Mouse (Mus musculus) kidney, embryonic 14.5 days (tissue): ENCODE measurements at regions not wholly inside any gene's neighbourhood (a gene's known extent, or its start where the extent isn't known, plus 50 kb on each side); places are given as distances from the start of the nearest gene placed in this dataset.

Experiments used
- ATAC-seq: fragments of 200-750 bp; cut with Nextera tagmentation; 2 replicates; pipeline ENCODE4 v1.8.0; 2017; ENCODE audit warnings: moderate number of reproducible peaks, mild to moderate bottlenecking, moderate TSS enrichment, moderate library complexity; ENCODE audit not compliant: low FRiP score, low TSS enrichment
- H3K27ac ChIP-seq: fragments of 300-500 bp; sonication (generic); 2 replicates; pipeline ENCODE4 v1.5.1; 2014; ENCODE audit warnings: low read depth, mild to moderate bottlenecking, low read length, moderate library complexity, mixed read lengths
- H3K27me3 ChIP-seq: fragments of 300-500 bp; sonication (generic); 2 replicates; pipeline ENCODE4 v1.6.1; 2014; ENCODE audit warnings: mild to moderate bottlenecking, low read length; ENCODE audit not compliant: control insufficient read depth, insufficient read depth
- H3K36me3 ChIP-seq: fragments of 300-500 bp; sonication (generic); 2 replicates; pipeline ENCODE4 v1.6.1; 2014; ENCODE audit warnings: low read length, mixed read lengths; ENCODE audit not compliant: control insufficient read depth, insufficient read depth
- H3K4me1 ChIP-seq: fragments of 300-500 bp; sonication (generic); 2 replicates; pipeline ENCODE4 v1.6.1; 2014; ENCODE audit warnings: low read length, mixed read lengths; ENCODE audit not compliant: control insufficient read depth, insufficient read depth
- H3K4me2 ChIP-seq: fragments of 300-500 bp; sonication (generic); replicated peaks from 2 replicates; pipeline ENCODE4 v1.6.1; 2014; ENCODE audit warnings: low read depth, mild to moderate bottlenecking, low read length
- H3K4me3 ChIP-seq: fragments of 300-500 bp; sonication (generic); 2 replicates; pipeline ENCODE4 v1.5.1; 2014; ENCODE audit warnings: mild to moderate bottlenecking, low read length
- H3K9ac ChIP-seq: fragments of 300-500 bp; sonication (generic); 2 replicates; pipeline ENCODE4 v1.6.1; 2014; ENCODE audit warnings: low read depth, mild to moderate bottlenecking, low read length, moderate library complexity
- H3K9me3 ChIP-seq: fragments of 300-500 bp; sonication (generic); 2 replicates; pipeline ENCODE4 v1.6.1; 2016; ENCODE audit warnings: low read length; ENCODE audit not compliant: control insufficient read depth
- WGBS: fragments of 180-500 bp; shearing (Covaris S2); extraction: QIAGEN DNeasy Blood & Tissue Kit; methylation state at CpG from one replicate; pipeline ENCODE4 v1.1.7; 2014; 5-methylcytosine and 5-hydroxymethylcytosine counted together

- no peak overlapping the region for H3K4me3 ChIP-seq
- no peak overlapping the region for H3K27ac ChIP-seq
- 59% methylated on average over 6 of the region's 6 CpGs for WGBS
- no peaks in the 10 kb centered on the region for H3K9me3 ChIP-seq
- H3K27me3 ChIP-seq, result no peaks in the 10 kb centered on the region
- H3K36me3 ChIP-seq, result no peaks in the 10 kb centered on the region
- no peak overlapping the region for H3K9ac ChIP-seq
- peaks cover 4% of the 10 kb centered on the region; the same call in 1 of the 2 replicates for H3K4me1 ChIP-seq
- ATAC-seq, result 0 out of 2 replicates have a peak, but pooled peaks have one; percentile 24
- no peak overlapping the region; the same call in 1 of the 2 replicates for H3K4me2 ChIP-seq
Observed at GRCm38 (mm10) chr11:89209072-89209471, 93.1 kb downstream of the Nog start.

- no peak overlapping the region for H3K4me3 ChIP-seq
- no peaks in the 10 kb centered on the region for H3K36me3 ChIP-seq
- no peak for ATAC-seq
- peaks cover 4% of the 10 kb centered on the region; the same call in 1 of the 2 replicates for H3K4me1 ChIP-seq
- H3K9ac ChIP-seq, result no peak overlapping the region
- H3K27ac ChIP-seq, result no peak overlapping the region
- H3K4me2 ChIP-seq, result no peak overlapping the region
- H3K27me3 ChIP-seq, result no peaks in the 10 kb centered on the region
- 47% methylated on average over 3 of the region's 3 CpGs for WGBS
- H3K9me3 ChIP-seq, result no peaks in the 10 kb centered on the region
Observed at GRCm38 (mm10) chr11:89206788-89207187, 95.3 kb downstream of the Nog start.

DNA sequence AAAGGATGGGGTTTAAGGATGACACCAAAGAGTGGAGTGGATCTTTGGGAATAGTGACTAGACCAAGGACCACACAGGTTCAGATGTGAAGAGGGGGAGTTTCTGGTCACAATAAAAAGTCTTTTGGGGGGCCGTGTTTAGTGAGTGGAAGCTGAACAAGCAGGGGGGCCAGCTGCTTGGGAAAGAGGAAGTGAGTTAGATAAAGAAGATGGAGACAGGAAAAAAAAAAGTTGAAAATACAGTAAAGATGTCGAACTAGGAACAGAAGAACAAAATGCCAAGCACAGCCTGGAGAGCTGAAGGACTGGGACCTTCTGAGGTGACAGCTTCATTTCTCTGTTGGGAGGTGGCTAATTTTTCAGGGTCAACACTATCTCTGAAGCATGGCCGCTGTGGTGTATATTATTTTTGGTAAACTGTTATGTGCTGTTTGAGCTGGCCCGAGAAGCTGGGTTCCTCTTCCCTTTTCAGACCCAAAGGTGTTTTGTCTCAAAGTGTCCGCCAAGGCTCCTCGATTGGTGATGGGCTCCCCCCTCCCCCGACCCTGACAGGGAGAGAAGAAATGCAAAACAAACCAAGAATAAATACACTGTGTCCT is 97.1 kb downstream of the Nog start:
- ATAC-seq, result no peak
- Histone ChIP-seq H3K4me1 (peaks cover 4% of the 10 kb centered on the region; the same call in 1 of the 2 replicates), H3K36me3 (no peaks in the 10 kb centered on the region), H3K4me3 (no peak overlapping the region), H3K27me3 (no peaks in the 10 kb centered on the region), H3K9ac (no peak overlapping the region), H3K9me3 (no peaks in the 10 kb centered on the region), H3K27ac (no peak overlapping the region), H3K4me2 (no peak overlapping the region)
- 70% methylated on average over 7 of the region's 7 CpGs for WGBS

- Histone ChIP-seq H3K4me1 (no peaks in the 10 kb centered on the region), H3K9ac (no peak overlapping the region), H3K27ac (no peak overlapping the region), H3K4me3 (no peak overlapping the region), H3K36me3 (no peaks in the 10 kb centered on the region), H3K27me3 (no peaks in the 10 kb centered on the region), H3K9me3 (no peaks in the 10 kb centered on the region), H3K4me2 (no peak overlapping the region)
- WGBS, result 95% methylated on average over 3 of the region's 3 CpGs
- no peak for ATAC-seq
Observed at GRCm38 (mm10) chr11:89200458-89200857, 101.7 kb downstream of the Nog start.

GRCm38 (mm10) chr11:89192815-89193214 is 109.3 kb downstream of the Nog start:
- no peak for ATAC-seq
- H3K4me1 ChIP-seq, result no peaks in the 10 kb centered on the region
- H3K4me2 ChIP-seq, result no peak overlapping the region
- H3K9me3 ChIP-seq, result no peaks in the 10 kb centered on the region
- no peaks in the 10 kb centered on the region for H3K36me3 ChIP-seq
- no peak overlapping the region for H3K9ac ChIP-seq
- WGBS, result 87% methylated on average over 3 of the region's 3 CpGs
- H3K27ac ChIP-seq, result no peak overlapping the region
- H3K4me3 ChIP-seq, result no peak overlapping the region
- no peaks in the 10 kb centered on the region for H3K27me3 ChIP-seq

- Histone ChIP-seq H3K27me3 (no peaks in the 10 kb centered on the region), H3K9ac (no peak overlapping the region; the same call in 1 of the 2 replicates), H3K4me3 (peak overlapping the region; percentile 13; the same call in 1 of the 2 replicates), H3K4me1 (peaks cover 6% of the 10 kb centered on the region; the same call in 1 of the 2 replicates), H3K27ac (no peak overlapping the region), H3K4me2 (peak overlapping the region; percentile 44), H3K36me3 (no peaks in the 10 kb centered on the region), H3K9me3 (no peaks in the 10 kb centered on the region)
- 5% methylated on average over 26 of the region's 26 CpGs for WGBS
- peak; percentile 94 for ATAC-seq
Observed at GRCm38 (mm10) chr11:89186911-89187621, 113.4 kb downstream of the Gm525 start.

- Histone ChIP-seq H3K36me3 (no peaks in the 10 kb centered on the region), H3K4me1 (peaks cover 6% of the 10 kb centered on the region; the same call in 1 of the 2 replicates), H3K9ac (no peak overlapping the region), H3K4me2 (no peak overlapping the region), H3K27ac (no peak overlapping the region), H3K4me3 (no peak overlapping the region), H3K27me3 (no peaks in the 10 kb centered on the region), H3K9me3 (no peaks in the 10 kb centered on the region)
- 71% methylated on average over 6 of the region's 6 CpGs for WGBS
- ATAC-seq, result no peak
Observed at GRCm38 (mm10) chr11:89185862-89186261, 112.2 kb downstream of the Gm525 start.

DNA sequence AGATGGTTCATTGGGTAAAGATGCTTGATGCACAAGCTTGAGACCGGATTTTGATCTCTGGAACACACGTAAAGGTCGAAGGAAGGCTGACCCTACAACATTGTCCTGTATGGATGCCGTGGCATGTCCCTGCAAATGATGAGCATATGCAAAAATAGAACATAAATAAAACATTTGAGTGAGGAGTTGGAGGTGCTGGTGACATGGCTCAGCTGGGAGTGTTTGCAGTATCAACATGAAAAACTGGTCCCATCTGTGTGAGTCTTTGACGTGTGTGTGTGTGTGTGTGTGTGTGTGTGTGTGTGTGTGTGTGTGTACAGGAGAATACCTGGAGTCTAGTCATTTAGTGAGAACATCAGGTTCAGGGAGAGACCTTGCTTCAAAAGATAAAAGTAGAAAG is 107.8 kb downstream of the Gm525 start:
- no peak overlapping the region for H3K9ac ChIP-seq
- H3K27ac ChIP-seq, result no peak overlapping the region
- peaks cover under 1% of the 10 kb centered on the region; the same call in 1 of the 2 replicates for H3K4me1 ChIP-seq
- no peak for ATAC-seq
- H3K27me3 ChIP-seq, result no peaks in the 10 kb centered on the region
- no peak overlapping the region for H3K4me2 ChIP-seq
- no peaks in the 10 kb centered on the region for H3K36me3 ChIP-seq
- WGBS, result 83% methylated on average over 5 of the region's 5 CpGs
- no peak overlapping the region for H3K4me3 ChIP-seq
- no peaks in the 10 kb centered on the region for H3K9me3 ChIP-seq

DNA sequence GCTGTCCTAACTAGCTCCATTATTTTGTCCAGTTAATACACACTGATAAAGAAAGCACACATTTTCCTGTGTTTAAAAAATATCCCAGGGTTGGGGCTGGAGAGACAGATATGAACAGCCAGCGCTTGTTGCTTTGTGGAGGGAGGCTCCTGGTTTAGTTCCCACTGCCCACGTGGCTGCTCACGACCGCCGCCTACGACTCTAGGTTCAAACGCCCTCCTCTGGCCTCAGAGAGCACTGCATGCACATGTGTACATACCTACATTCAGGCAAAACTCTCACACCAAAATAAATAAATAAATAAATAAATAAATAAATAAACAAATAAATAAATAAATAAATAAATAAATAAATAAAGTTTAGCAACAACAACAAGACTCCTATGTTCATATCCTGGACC is 104.8 kb downstream of the Gm525 start:
- Histone ChIP-seq H3K4me1 (0 out of 2 replicates have a peak, but pooled peaks cover 4% of the 10 kb centered on the region), H3K9ac (no peak overlapping the region), H3K4me2 (no peak overlapping the region), H3K36me3 (no peaks in the 10 kb centered on the region), H3K9me3 (no peaks in the 10 kb centered on the region), H3K27ac (no peak overlapping the region), H3K4me3 (no peak overlapping the region), H3K27me3 (no peaks in the 10 kb centered on the region)
- 96% methylated on average over 7 of the region's 7 CpGs for WGBS
- no peak for ATAC-seq
